Mouse (Mus musculus) midbrain, embryonic 16.5 days (tissue): ENCODE results near the gene Gbf1. TPM values are rescaled to one million over a fixed set of nuclear protein-coding genes. Genes with fewer than 3 reads are reported as not detected.
"Not testable (repeated sequence)": the region's sequence is repeated elsewhere in the genome, so short reads cannot be mapped to it uniquely, and the experiment has no call there.

ENCODE experiments used
- ATAC-seq: fragments of 200-750 bp; cut with Nextera tagmentation; 2 replicates; pipeline ENCODE4 v1.8.0; 2017; ENCODE audit warnings: moderate TSS enrichment
- H3K27ac ChIP-seq: fragments of 300-500 bp; sonication (generic); 2 replicates; pipeline ENCODE4 v1.5.1; 2014; ENCODE audit warnings: mild to moderate bottlenecking, low read length, mixed read lengths
- H3K27me3 ChIP-seq: fragments of 300-500 bp; sonication (generic); 2 replicates; pipeline ENCODE4 v1.6.1; 2014; ENCODE audit warnings: low read depth, low read length, mixed read lengths; ENCODE audit not compliant: control insufficient read depth, insufficient read depth
- H3K36me3 ChIP-seq: fragments of 300-500 bp; sonication (generic); 2 replicates; pipeline ENCODE4 v1.6.1; 2014; ENCODE audit warnings: mild to moderate bottlenecking, low read length, moderate library complexity, mixed read lengths; ENCODE audit not compliant: control insufficient read depth, insufficient read depth
- H3K4me1 ChIP-seq: fragments of 300-500 bp; sonication (generic); 2 replicates; pipeline ENCODE4 v1.6.1; 2014; ENCODE audit warnings: mild to moderate bottlenecking, low read length, mixed read lengths; ENCODE audit not compliant: control insufficient read depth, insufficient read depth
- H3K4me2 ChIP-seq: fragments of 300-500 bp; sonication (generic); 2 replicates; pipeline ENCODE4 v1.6.1; 2014; ENCODE audit warnings: mild to moderate bottlenecking, low read length, mixed read lengths
- H3K4me3 ChIP-seq: fragments of 300-500 bp; sonication (generic); 2 replicates; pipeline ENCODE4 v1.5.1; 2014; ENCODE audit warnings: low read depth, mild to moderate bottlenecking, low read length, moderate library complexity, mixed read lengths
- H3K9ac ChIP-seq: fragments of 300-500 bp; sonication (generic); 2 replicates; pipeline ENCODE4 v1.6.1; 2014; ENCODE audit warnings: low read depth, low read length, mixed read lengths
- H3K9me3 ChIP-seq: fragments of 300-500 bp; sonication (generic); replicated peaks from 2 replicates; pipeline ENCODE4 v1.6.1; 2014; ENCODE audit warnings: mild to moderate bottlenecking, low read length, mixed read lengths; ENCODE audit not compliant: control insufficient read depth, poor library complexity, severe bottlenecking
- WGBS: fragments of 180-500 bp; shearing (Covaris S2); extraction: QIAGEN DNeasy Blood & Tissue Kit; methylation state at CpG from one replicate; pipeline ENCODE4 v1.1.7; 2014; 5-methylcytosine and 5-hydroxymethylcytosine counted together
- polyA plus RNA-seq: library from polyadenylated mRNA; unstranded; fragments of >200 nt; fragmentation: Nextera tagmentation; extraction: Ambion mirVana; gene quantifications from 2 replicates; pipeline ENCODE4 v1.2.1, GENCODE M21; 2015

Gbf1 gene
- polyA plus RNA-seq, 1 experiment from 2014 or later, result 62.8 TPM

DNA sequence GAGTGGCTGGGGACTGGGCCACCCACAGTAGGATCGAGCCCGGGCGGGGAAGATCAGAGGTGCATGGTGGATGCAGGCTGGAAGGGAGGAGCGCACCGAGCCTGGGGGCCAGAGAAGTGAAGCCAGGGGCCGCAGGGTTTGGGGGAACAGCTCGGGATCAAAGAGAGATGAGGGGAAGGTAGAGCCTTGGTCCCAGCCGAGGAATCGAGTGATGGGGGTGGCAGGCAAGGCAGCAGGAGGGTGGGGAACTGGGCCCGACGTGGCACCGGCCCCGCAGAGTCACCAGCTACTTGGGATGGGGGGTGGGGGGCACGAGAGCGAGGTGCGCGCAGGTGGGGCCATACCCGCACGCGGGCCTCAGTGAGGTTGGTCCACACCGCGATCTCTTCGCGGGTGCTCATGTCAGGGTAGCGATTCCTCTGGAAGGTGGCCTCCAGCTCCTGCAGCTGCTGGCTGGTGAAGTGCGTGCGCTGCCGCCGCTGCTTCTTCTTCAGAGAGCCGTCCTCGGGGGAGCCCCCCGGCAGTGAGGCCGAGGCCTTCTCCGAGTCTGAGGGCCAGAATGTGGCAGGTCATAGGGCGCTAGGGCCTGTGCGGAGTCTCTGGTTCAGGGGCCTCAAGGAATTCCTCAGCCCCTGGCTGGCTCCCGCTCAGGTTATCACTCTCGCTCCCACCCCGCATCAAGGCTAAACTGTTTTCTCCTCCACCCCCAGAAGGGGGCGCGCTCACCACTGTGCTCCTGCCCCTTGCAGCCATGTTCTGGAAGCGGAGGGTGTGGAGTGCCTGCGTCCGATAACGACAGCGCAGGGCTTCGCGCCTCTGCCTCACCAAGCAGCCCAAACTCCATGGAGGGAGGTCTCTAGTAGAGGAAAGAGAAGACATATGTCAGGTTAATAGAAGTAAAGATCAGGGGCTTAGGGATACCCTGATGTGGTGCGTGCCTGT is 15.4 kb upstream of the Gbf1 start:
- Histone ChIP-seq H3K4me3 (peak overlapping the region; percentile 63), H3K27me3 (peaks cover 49% of the 10 kb centered on the region), H3K9me3 (no peaks in the 10 kb centered on the region), H3K4me1 (peaks cover 13% of the 10 kb centered on the region; the same call in 1 of the 2 replicates), H3K27ac (no peak overlapping the region), H3K36me3 (no peaks in the 10 kb centered on the region), H3K9ac (peak overlapping the region; percentile 70), H3K4me2 (peak overlapping the region; percentile 100)
- 2% methylated on average over 49 of the region's 49 CpGs for WGBS
- no peak for ATAC-seq

DNA sequence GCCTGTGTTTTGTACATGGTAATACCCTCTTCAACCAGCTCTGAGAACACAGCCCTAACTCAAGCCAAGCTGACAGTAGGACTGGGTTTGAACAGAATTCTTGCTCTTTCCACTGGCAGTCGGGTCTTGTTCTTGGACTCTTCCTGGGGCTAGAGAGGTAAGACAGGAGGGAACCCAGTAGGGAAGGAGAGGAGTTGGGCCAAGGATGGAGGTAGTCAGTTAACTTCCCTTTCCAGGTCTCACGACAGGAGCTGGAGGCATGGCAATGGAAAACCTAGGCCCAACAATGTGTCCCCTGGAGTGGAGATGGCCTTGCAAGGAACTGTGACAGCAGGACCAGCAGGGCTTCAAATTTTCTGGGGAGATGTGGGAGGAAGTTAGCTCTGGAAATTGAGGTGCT is 12.0 kb upstream of the Gbf1 start:
- Histone ChIP-seq H3K9me3 (no peaks in the 10 kb centered on the region), H3K36me3 (no peaks in the 10 kb centered on the region), H3K27ac (no peak overlapping the region), H3K9ac (no peak overlapping the region), H3K4me3 (no peak overlapping the region), H3K4me1 (peaks cover 11% of the 10 kb centered on the region; the same call in 1 of the 2 replicates), H3K4me2 (no peak overlapping the region), H3K27me3 (peaks cover 29% of the 10 kb centered on the region)
- 60% methylated on average over 2 of the region's 2 CpGs for WGBS
- ATAC-seq, result no peak

DNA sequence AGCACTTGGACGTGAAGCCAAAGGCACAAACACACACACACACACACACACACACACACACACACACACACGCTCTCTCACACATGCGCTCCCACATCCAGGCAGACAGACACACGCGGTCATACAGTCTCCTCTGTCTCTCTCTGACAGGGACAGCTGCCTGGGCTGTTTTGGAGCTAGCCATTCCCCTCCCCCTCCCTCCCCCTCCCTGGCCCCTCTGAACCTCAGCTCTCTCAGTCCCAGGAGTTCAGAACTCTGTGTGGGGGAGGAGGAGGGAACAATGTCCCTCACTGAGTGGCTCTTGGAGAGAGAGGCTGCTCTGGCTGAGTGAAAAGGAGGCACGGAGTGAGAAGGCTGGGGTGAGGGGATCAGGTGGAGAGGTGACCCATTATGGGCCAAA is 11.2 kb upstream of the Gbf1 start:
- H3K27me3 ChIP-seq, result peaks cover 35% of the 10 kb centered on the region

DNA sequence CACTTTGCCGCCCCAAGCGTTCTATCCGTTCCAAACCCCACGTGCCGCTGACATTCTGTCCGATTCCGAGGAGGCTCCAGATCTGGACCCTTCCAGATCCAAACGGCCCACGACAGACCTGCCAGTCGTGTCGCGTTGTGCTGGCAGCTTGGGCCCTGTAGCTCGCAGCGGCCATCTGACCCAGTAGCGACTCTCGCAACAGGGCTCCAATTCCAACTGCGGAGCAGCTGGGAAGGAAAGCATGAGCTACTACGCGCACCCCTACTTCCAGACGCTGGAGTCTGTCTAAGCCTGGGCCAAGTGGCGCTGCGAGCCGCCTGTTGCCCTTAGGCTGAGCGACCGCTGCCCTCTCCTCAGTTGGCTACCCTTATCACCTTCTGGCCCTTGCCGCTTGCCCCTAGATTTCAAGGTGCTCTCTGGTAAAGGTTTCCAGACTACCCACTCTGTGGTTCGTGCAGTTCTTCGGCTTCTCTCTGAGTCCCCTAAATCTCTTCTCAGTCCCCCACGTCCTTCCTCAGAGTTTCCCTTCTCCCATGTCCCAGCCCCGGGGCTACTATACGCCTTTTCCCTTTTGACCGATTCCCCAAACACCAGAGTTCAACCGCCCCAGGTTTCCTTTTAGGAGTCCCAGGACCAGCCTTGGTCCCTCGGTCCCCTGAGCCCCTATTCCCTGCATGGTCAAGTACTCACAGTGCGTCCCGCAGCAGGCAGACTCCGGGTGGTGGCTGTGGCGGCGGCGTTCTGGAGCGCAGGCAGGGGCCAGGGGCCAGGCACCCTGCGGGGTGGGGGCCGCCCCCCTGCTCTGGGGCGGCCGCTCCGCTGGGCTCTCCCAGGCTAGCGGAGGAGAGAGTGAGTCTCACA is 4.6 kb upstream of the Gbf1 start, which contains the start of gene Pitx3:
TSS of gene Pitx3 (minus strand) at position 816 of the 861 bp plus-strand sequence.
- Histone ChIP-seq H3K27me3 (peaks cover 53% of the 10 kb centered on the region), H3K4me3 (peak within 1 kb of the TSS; percentile 54), H3K27ac (no peak within 1 kb of the TSS), H3K4me2 (peak within 1 kb of the TSS; percentile 90), H3K36me3 (no peaks in the 10 kb centered on the region), H3K9me3 (no peaks in the 10 kb centered on the region), H3K9ac (peak within 1 kb of the TSS; percentile 52; the same call in 1 of the 2 replicates), H3K4me1 (peaks cover 18% of the 10 kb centered on the region)
- under 1% methylated on average over 47 of the region's 47 CpGs for WGBS
- no peak for ATAC-seq

More for the DNA sequence above, 11.2 kb upstream of the Gbf1 start:
- H3K36me3 ChIP-seq, result no peaks in the 10 kb centered on the region
- no peaks in the 10 kb centered on the region for H3K9me3 ChIP-seq
- H3K4me3 ChIP-seq, result no peak overlapping the region
- no peak overlapping the region for H3K27ac ChIP-seq
- no peak overlapping the region for H3K9ac ChIP-seq
- ATAC-seq, result no peak
- no peak overlapping the region for H3K4me2 ChIP-seq
- peaks cover 5% of the 10 kb centered on the region; the same call in 1 of the 2 replicates for H3K4me1 ChIP-seq
- WGBS, result 9% methylated on average over 6 of the region's 6 CpGs

DNA sequence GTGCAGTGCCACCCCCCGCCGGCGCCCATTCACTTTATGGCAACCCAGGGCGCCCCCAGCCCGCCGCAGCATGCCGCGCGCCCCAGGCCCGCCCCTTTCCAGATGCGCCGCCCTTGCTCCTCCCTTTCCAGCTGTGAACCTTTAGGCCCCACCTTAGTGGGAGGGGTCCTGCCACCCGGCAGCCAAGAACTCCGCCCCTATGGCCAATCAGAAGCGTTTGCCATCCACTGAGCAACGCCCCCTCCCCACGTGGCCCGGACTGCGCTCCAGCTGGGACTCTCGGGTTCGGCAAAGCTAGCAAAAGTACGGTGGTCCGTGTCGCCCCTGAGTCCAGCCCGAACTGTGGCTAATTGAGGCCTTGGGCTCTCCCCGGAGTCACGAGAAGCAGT is 3.9 kb upstream of the Gbf1 start:
- Histone ChIP-seq H3K27ac (no peak overlapping the region), H3K27me3 (peaks cover 53% of the 10 kb centered on the region), H3K4me2 (peak overlapping the region; percentile 90), H3K9ac (peak overlapping the region; percentile 52; the same call in 1 of the 2 replicates), H3K36me3 (no peaks in the 10 kb centered on the region), H3K4me3 (peak overlapping the region; percentile 54), H3K4me1 (peaks cover 23% of the 10 kb centered on the region), H3K9me3 (no peaks in the 10 kb centered on the region)
- peak; percentile 12; the same call in 1 of the 2 replicates for ATAC-seq
- WGBS, result under 1% methylated on average over 17 of the region's 27 CpGs

DNA sequence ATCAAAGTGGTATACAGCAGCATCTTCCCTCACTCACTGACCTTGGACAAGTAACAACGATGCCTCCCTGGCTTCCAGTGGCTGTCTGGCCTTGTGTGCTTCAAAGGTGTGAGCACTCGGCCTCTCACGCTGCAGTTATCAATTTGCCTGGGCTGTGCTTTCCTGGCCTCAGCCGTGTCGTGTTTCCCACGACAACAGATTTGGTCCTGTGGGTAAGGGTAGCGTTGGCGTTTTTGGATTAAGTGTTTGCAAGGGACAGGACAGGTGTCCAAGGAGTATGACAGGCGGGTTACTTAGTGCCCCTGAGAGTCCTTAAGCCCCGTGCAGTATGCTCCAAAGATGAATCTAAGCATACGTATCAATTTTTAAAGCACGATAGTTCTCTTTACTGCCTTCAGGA is 3.2 kb upstream of the Gbf1 start:
- no peak overlapping the region for H3K9ac ChIP-seq
- H3K27me3 ChIP-seq, result peaks cover 53% of the 10 kb centered on the region
- peak overlapping the region; percentile 90; the same call in 1 of the 2 replicates for H3K4me2 ChIP-seq
- WGBS, result 25% methylated on average over 12 of the region's 12 CpGs
- no peak overlapping the region for H3K27ac ChIP-seq
- ATAC-seq, result no peak
- H3K4me3 ChIP-seq, result no peak overlapping the region
- peaks cover 30% of the 10 kb centered on the region for H3K4me1 ChIP-seq
- no peaks in the 10 kb centered on the region for H3K9me3 ChIP-seq
- H3K36me3 ChIP-seq, result no peaks in the 10 kb centered on the region

DNA sequence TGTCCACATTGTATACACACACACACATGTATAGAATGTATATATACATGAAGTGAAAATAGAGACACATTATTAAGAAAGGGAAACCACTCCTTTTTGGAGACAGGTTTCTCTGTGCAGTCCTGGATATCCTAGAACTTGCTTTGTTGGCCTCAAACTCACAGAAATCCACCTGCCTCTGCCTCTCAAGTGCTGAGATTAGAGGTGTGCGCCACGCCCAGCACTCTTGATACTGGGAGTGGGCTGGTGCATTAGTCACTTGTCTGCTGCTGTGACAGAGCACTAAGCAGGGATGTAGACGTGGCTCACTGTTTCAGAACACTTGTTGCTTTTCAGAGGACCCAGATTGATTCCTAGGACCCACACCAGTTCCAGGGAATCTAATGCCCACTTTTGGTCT is 13.6 kb downstream of the Gbf1 start:
- H3K9ac ChIP-seq, result no peak overlapping the region
- ATAC-seq, result no peak
- no peaks in the 10 kb centered on the region for H3K27me3 ChIP-seq
- no peak overlapping the region for H3K4me3 ChIP-seq
- no peaks in the 10 kb centered on the region for H3K4me1 ChIP-seq
- WGBS, result 90% methylated on average over 3 of the region's 3 CpGs
- H3K36me3 ChIP-seq, result peaks cover 13% of the 10 kb centered on the region
- no peak overlapping the region for H3K27ac ChIP-seq
- H3K4me2 ChIP-seq, result no peak overlapping the region
- no peaks in the 10 kb centered on the region for H3K9me3 ChIP-seq

DNA sequence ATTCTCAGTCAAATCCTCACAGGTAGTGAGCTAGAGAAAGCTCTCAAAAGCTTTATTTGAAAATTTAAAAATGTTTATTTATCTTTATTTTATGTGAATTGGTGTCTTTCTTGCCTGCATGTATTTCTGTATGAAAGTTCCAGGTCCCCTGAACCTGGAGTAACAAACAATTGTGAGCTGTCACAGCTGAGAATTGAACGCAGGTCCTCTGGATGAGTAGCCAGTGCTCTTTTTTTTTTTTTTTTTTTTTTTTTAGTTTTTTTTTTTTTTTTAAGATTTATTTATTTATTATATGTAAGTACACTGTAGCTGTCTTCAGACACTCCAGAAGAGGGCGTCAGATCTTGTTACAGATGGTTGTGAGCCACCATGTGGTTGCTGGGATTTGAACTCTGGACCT is 14.9 kb downstream of the Gbf1 start:
- H3K9me3 ChIP-seq, H3K4me3 ChIP-seq, H3K27me3 ChIP-seq, ATAC-seq, H3K27ac ChIP-seq, H3K9ac ChIP-seq, H3K4me1 ChIP-seq, H3K4me2 ChIP-seq: not testable (repeated sequence)
- peaks cover 16% of the 10 kb centered on the region for H3K36me3 ChIP-seq
- 70% methylated on average over 2 of the region's 2 CpGs for WGBS
